Mouse (Mus musculus): ENCODE measurements around the gene Arl9. TPM values are rescaled to one million over a fixed set of nuclear protein-coding genes. Genes with fewer than 3 reads are reported as not detected.
A peak's percentile ranks its signal among the peaks of the same experiment; 100 is the strongest.

Gene Arl9
- polyA plus RNA-seq, 1 experiment from 2014 or later = not detected

DNA sequence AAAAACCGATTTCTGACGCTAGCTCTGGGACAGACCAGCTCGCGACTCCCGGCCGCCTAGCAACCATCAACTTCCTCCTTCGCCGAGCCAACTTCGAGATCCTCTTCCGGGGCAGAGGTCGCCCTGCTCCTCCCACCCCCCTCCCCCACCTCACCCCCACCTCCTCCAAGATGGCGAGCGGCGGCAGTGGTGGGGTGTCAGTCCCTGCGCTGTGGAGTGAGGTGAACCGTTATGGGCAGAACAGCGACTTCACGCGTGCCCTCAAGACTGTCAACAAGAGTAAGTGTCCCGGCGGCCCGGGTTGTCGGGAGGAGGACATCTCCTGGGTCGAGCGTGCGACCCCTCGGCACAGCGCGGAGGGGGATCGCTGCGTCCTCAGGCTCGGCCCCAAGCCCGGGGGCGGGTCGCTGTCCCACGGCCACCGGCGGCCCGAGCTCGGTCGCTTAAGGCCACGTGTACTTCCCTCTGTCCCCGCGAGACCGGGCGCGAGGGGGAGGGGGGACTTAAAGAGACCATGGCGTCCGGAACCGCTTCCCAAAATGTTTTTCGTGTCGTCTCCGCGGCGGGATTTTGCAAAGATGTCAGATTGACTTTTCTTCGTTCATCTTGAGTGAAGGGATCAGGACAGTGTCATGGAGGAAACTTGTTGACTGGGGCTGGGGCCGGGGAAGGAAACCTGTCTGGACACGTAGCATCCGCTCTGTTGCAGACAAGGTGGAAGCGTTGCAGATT lies 29.1 kb upstream of the Arl9 start, which contains the start of gene Srp72:
TSS of gene Srp72 (plus strand) at position 130 of the 732 bp plus-strand sequence.
- under 1% methylated on average over 60 of the region's 60 CpGs for WGBS (ENCODE audit: insufficient replicate concordance)
- Histone ChIP-seq H3K27ac (peak within 1 kb of the TSS; percentile 87), H3K27me3 (no peaks in the 10 kb centered on the region), H3K4me1 (replicated peaks) (peaks cover 29% of the 10 kb centered on the region), H3K36me3 (peaks cover 39% of the 10 kb centered on the region), H3K4me2 (peak within 1 kb of the TSS; percentile 82), H3K9ac (peak within 1 kb of the TSS; percentile 95), H3K4me3 (replicated peaks) (peak within 1 kb of the TSS; percentile 98), H3K9me3 (replicated peaks) (no peaks in the 10 kb centered on the region)
- ATAC-seq (ENCODE audit: low read depth) = peak; percentile 88
- DNase-seq = peak; percentile 64

DNA sequence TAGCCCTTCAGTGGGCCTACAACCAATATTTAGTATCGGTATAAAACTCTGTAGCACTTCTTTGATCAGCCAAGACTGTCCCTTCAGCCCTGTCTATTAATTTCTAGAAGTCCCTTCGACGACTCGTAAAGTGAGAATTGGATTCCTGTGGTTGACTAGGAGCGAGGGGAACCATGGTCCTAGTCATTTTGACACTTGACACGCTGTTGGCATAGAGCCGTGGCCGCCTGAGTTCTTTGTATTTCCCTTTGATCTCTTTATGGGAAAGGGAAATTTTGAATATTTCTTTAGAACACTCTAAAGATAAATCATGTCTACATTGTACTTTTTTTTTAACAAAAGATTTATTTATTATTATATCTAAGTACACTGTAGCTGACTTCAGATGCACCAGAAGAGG lies 28.1 kb upstream of the Arl9 start:
- Histone ChIP-seq H3K9me3 (replicated peaks) (no peaks in the 10 kb centered on the region), H3K9ac (peak overlapping the region; percentile 95), H3K27ac (peak overlapping the region; percentile 87; the same call in 1 of the 2 replicates), H3K36me3 (peaks cover 42% of the 10 kb centered on the region), H3K27me3 (no peaks in the 10 kb centered on the region), H3K4me2 (peak overlapping the region; percentile 82), H3K4me1 (replicated peaks) (peaks cover 29% of the 10 kb centered on the region), H3K4me3 (replicated peaks) (peak overlapping the region; percentile 98)
- WGBS (ENCODE audit: insufficient replicate concordance) = 73% methylated on average over 8 of the region's 8 CpGs
- DNase-seq = no peak
- no peak for ATAC-seq (ENCODE audit: low read depth)

DNA sequence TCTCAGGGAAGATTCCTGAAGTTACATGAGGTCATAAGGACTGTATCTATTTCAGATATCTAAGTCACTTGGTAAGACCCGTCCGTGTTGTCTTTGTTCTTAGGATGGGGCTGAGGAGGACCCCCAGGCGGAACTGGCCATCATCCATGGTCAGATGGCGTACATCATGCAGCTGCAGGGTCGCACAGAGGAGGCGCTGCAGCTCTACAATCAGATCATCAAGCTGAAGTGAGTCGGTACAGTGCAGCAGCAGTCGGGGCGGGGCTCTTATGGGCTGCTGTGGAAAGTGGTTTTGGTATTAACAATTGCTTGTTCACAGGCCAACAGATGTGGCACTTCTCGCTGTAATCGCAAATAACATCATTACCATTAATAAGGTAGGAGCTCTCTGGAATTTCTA lies 19.8 kb upstream of the Arl9 start:
- Histone ChIP-seq H3K27ac (no peak overlapping the region), H3K36me3 (peaks cover 79% of the 10 kb centered on the region), H3K4me1 (replicated peaks) (no peaks in the 10 kb centered on the region), H3K4me3 (replicated peaks) (no peak overlapping the region), H3K9me3 (replicated peaks) (no peaks in the 10 kb centered on the region), H3K4me2 (no peak overlapping the region), H3K9ac (no peak overlapping the region), H3K27me3 (no peaks in the 10 kb centered on the region)
- WGBS (ENCODE audit: insufficient replicate concordance) = 82% methylated on average over 11 of the region's 11 CpGs
- DNase-seq = no peak
- no peak for ATAC-seq (ENCODE audit: low read depth)

DNA sequence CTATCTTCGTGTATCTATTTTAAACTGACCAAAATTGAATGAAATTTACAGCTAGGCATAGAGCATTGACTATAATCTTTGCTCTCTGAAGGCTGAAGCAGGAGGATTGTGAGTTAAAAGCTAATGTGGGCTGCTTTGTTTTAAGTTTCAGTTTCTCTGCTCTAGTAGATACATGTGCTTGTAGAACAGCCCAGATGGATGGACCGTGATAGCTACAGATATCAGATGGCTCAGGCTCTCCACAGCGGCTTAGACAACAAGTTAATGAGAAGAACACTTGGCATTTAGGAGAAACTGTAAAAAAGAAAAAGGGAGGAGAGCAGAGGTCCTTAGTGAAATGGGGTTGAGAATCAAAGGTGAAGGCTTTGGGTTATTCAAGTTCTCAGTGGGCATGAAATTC lies 13.1 kb upstream of the Arl9 start:
- Histone ChIP-seq H3K27me3 (no peaks in the 10 kb centered on the region), H3K4me2 (peak overlapping the region; percentile 23; the same call in 1 of the 2 replicates), H3K27ac (peak overlapping the region; percentile 80), H3K9me3 (replicated peaks) (no peaks in the 10 kb centered on the region), H3K9ac (peak overlapping the region; percentile 45; the same call in 1 of the 2 replicates), H3K4me3 (replicated peaks) (no peak overlapping the region), H3K36me3 (peaks cover 83% of the 10 kb centered on the region), H3K4me1 (replicated peaks) (peaks cover 46% of the 10 kb centered on the region)
- 27% methylated on average over 3 of the region's 3 CpGs for WGBS (ENCODE audit: insufficient replicate concordance)
- DNase-seq = peak; percentile 40
- ATAC-seq (ENCODE audit: low read depth) = peak; percentile 63

DNA sequence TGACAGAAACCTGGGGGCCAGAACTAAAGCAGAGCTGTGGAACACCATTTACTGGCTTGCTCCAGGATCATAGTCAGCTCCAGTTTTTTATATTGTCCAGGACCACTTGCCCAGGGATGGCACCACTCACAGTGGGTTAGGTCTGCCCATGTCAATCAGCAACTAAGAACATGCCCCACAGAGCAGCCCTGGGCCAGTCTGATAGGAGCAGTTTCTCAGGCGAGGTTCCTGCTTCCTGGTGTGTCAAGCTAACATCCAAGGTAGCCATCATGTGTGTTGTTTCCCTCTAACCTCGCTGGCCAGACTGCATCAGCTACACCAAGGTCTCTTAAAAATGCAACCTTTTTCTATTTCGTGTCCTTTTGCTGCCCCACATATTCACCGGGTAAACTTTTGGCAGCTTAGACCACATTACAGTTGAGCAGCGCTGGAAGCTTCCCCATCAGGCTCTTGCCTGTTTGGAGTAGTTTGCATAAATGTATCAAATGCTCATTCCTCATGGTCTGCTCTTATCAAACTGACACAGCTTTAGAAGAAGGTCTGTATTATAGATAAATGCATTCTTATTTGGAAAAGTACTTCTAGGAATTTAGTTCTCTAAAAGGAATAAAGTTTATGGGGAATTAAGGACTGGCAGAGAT lies 10.6 kb upstream of the Arl9 start:
- peak overlapping the region; percentile 43 for H3K9ac ChIP-seq
- peaks cover 84% of the 10 kb centered on the region for H3K36me3 ChIP-seq
- H3K4me3 ChIP-seq (replicated peaks) = no peak overlapping the region
- H3K27me3 ChIP-seq = no peaks in the 10 kb centered on the region
- DNase-seq (peak; percentile 71), ATAC-seq (ENCODE audit: low read depth) (peak; percentile 96)
- H3K27ac ChIP-seq = peak overlapping the region; percentile 89
- no peaks in the 10 kb centered on the region for H3K9me3 ChIP-seq (replicated peaks)
- WGBS (ENCODE audit: insufficient replicate concordance) = 51% methylated on average over 5 of the region's 5 CpGs
- H3K4me1 ChIP-seq (replicated peaks) = peaks cover 46% of the 10 kb centered on the region
- H3K4me2 ChIP-seq = peak overlapping the region; percentile 26; the same call in 1 of the 2 replicates

DNA sequence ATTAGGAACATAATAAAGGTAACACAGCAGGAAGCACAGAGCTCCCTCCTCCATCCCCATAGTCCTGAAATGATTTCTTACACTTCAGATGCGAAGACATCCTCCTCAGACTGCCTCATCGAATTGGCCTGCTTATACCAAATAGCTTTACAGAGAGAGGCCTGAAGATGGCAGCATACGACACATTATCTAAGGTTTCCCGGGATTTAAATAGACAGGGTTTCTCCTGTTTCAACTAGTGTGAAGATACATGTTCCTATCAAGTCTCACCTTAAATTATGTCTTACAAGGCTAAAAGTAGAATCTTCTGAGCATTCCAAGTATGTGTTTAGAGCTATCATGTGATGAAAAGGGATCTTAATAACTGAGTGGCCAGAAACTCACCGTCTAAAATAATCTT lies 5.4 kb upstream of the Arl9 start:
- DNase-seq (no peak), ATAC-seq (ENCODE audit: low read depth) (no peak)
- 66% methylated on average over 5 of the region's 5 CpGs for WGBS (ENCODE audit: insufficient replicate concordance)
- H3K9me3 ChIP-seq (replicated peaks) = no peaks in the 10 kb centered on the region
- no peaks in the 10 kb centered on the region for H3K27me3 ChIP-seq
- H3K4me2 ChIP-seq = no peak overlapping the region
- H3K9ac ChIP-seq = no peak overlapping the region
- H3K4me3 ChIP-seq (replicated peaks) = no peak overlapping the region
- H3K27ac ChIP-seq = no peak overlapping the region
- peaks cover 71% of the 10 kb centered on the region for H3K36me3 ChIP-seq
- peaks cover 12% of the 10 kb centered on the region for H3K4me1 ChIP-seq (replicated peaks)

DNA sequence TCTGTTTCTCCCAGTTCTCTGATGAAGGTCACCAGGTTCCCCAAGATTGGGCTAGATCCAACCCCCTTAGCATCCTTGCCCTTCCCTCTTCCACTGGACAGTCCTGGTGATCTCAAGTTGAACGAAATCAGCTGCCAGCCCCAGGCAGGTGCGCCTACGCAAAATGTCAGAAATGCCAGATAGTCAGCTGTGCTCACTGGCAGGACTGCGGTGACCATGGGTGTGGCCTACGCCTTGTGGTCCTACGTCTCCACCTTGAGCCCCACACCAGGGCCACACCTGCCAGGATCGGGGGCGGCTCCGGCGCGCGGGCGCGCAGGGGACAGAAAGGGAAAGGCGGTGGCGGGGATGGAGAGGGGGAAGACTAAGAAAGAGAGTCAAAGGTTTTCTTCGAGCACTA lies 2.7 kb upstream of the Arl9 start:
- WGBS (ENCODE audit: insufficient replicate concordance) = 87% methylated on average over 17 of the region's 17 CpGs
- Histone ChIP-seq H3K4me3 (replicated peaks) (no peak overlapping the region), H3K9me3 (replicated peaks) (no peaks in the 10 kb centered on the region), H3K4me2 (no peak overlapping the region), H3K4me1 (replicated peaks) (no peaks in the 10 kb centered on the region), H3K36me3 (peaks cover 44% of the 10 kb centered on the region), H3K27ac (no peak overlapping the region), H3K27me3 (no peaks in the 10 kb centered on the region), H3K9ac (no peak overlapping the region)
- ATAC-seq (ENCODE audit: low read depth) = no peak
- DNase-seq = no peak

DNA sequence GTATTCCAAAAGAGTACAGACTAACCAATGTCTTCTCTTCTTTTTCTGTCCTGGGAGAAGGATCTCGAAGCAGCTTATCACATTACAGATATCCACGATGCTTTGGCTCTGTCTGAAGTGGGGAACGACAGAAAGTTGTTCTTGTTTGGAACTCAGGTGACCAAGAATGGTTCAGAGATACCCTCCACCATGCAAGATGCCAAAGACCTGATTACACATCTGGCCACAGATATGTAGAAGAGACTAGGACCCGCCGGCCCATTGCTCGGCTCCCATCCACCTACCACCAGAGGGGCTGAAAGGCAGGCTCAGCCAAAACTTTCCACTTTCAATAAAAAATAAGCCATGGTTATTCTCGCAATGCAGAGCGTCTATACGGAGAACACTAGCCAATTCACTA lies 6.5 kb downstream of the Arl9 start:
- Histone ChIP-seq H3K4me1 (replicated peaks) (peaks cover 31% of the 10 kb centered on the region), H3K27ac (no peak overlapping the region), H3K4me2 (no peak overlapping the region), H3K9me3 (replicated peaks) (no peaks in the 10 kb centered on the region), H3K4me3 (replicated peaks) (no peak overlapping the region), H3K9ac (no peak overlapping the region), H3K27me3 (no peaks in the 10 kb centered on the region), H3K36me3 (no peaks in the 10 kb centered on the region)
- ATAC-seq (ENCODE audit: low read depth) = peak; percentile 64
- WGBS (ENCODE audit: insufficient replicate concordance) = 53% methylated on average over 9 of the region's 9 CpGs
- no peak for DNase-seq

DNA sequence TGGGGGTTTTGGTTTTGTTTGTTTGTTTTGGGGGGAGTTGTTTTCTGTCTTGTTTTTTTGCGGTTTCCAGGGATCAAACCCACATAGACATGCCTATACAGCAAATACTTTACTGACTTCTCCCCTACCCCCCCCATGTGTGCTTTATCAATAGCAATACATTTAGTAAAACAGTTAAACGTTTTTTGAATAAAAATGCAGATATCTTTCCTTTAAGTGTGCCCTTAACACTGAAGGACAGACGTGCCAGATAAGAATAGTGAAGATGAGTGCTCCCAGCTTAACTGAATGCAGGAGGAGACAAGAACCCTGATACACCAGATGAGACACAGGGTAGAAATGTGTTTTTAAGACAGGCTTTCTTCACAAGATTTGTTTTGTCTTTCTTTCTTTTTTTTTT lies 7.2 kb downstream of the Arl9 start:
- Histone ChIP-seq H3K4me2 (no peak overlapping the region), H3K9ac (no peak overlapping the region), H3K4me1 (replicated peaks) (peaks cover 38% of the 10 kb centered on the region), H3K36me3 (no peaks in the 10 kb centered on the region), H3K27ac (peak overlapping the region; percentile 34), H3K4me3 (replicated peaks) (no peak overlapping the region), H3K9me3 (replicated peaks) (no peaks in the 10 kb centered on the region), H3K27me3 (no peaks in the 10 kb centered on the region)
- ATAC-seq (ENCODE audit: low read depth) = peak; percentile 68
- 28% methylated on average over 3 of the region's 3 CpGs for WGBS (ENCODE audit: insufficient replicate concordance)
- no peak for DNase-seq

DNA sequence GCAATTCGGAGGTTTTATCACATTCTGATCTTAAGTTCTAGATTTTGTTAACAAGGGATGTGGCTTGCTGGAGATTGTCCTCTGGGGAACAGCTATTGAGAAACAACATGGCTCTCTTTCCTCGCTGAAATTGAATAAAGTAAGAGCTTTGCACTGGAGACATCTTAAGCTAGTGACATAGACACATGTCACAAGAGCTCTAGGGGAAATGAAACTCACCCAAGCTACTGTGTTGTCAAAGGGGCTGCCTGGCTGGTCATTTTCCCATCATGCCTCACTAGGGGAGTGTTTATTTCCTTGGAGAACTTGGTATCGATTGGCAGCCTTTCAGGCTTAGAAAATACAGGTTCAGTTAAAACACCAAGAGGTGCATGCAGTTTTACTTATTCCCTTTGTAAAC lies 9.3 kb downstream of the Arl9 start:
- Histone ChIP-seq H3K4me3 (replicated peaks) (no peak overlapping the region), H3K4me1 (replicated peaks) (peaks cover 43% of the 10 kb centered on the region), H3K27ac (no peak overlapping the region), H3K9ac (no peak overlapping the region), H3K9me3 (replicated peaks) (no peaks in the 10 kb centered on the region), H3K36me3 (no peaks in the 10 kb centered on the region), H3K4me2 (no peak overlapping the region), H3K27me3 (0 out of 2 replicates have a peak, but pooled peaks cover 6% of the 10 kb centered on the region)
- 53% methylated on average over 3 of the region's 3 CpGs for WGBS (ENCODE audit: insufficient replicate concordance)
- DNase-seq (no peak), ATAC-seq (ENCODE audit: low read depth) (no peak)

DNA sequence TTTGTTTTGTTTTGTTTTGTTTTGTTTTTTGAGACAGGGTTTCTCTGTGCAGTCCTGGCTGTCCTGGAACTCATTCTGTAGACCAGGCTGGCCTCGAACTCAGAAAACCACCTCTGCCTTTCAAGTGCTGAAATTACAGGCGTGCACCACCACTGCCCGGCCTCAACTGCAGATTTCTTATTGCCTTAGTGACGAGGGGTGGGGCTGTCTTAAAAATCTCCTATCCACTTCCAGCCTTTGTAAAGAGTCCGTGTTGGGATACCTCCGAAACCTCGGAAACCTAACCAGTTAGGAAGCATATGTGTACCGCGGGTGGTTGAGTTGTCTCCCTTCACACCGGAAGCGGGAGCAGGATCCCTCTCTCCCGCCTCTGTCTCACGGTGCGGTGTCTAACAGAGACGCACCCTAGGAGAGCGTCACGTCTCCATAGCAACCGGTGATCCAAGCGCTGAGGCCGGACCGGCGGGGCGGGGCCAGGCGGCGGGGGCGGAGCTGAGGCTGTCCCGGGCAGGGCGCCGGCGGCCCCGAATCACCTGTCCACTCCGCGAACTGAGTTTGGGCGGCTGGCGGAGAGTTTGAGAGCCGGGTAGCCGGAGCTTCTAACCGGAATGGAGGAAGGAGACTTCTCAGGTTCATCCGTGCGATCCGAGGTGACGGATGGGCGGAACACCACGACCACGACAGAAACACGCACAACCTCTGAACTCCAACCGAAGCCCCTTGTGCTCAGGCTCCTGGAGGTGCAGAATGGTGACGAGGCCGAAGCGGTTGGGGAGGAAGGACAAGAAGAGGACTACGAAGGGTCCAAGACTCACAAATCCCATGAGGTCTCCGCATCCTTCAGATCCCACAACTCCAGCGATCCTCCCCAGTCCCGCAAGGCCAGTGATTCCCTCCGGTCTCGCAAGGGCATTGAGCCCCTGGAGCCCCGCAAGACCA lies 12.0 kb downstream of the Arl9 start, which contains the start of gene Thegl:
TSS of gene Thegl (plus strand) at position 480 of the 939 bp plus-strand sequence.
- peak; percentile 97 for ATAC-seq (ENCODE audit: low read depth)
- H3K9me3 ChIP-seq (replicated peaks) = no peaks in the 10 kb centered on the region
- no peak within 1 kb of the TSS for H3K27ac ChIP-seq
- peak within 1 kb of the TSS; percentile 69 for H3K4me2 ChIP-seq
- H3K27me3 ChIP-seq = 0 out of 2 replicates have a peak, but pooled peaks cover 6% of the 10 kb centered on the region
- DNase-seq = peak; percentile 89
- WGBS (ENCODE audit: insufficient replicate concordance) = 14% methylated on average over 57 of the region's 57 CpGs
- peak within 1 kb of the TSS; percentile 26 for H3K9ac ChIP-seq
- H3K4me3 ChIP-seq (replicated peaks) = peak within 1 kb of the TSS; percentile 53
- H3K4me1 ChIP-seq (replicated peaks) = peaks cover 36% of the 10 kb centered on the region
- no peaks in the 10 kb centered on the region for H3K36me3 ChIP-seq

All from liver, embryonic 13.5 days (tissue).